23 mouse cellular contexts compared by ENCODE assay signal in genomic region chr7:122414146-122414545, GRCm38 (mm10).
A peak's percentile ranks its signal among the peaks of the same experiment; 100 is the strongest.
DNase-seq lines count a peak whose midpoint lies in the region; ATAC-seq and TF ChIP-seq lines count a peak whose summit lies in the region.
"Had no signal": no experiment of that assay in that cellular context is flagged by ENCODE, and none has a peak within 500 bp of the region (broad histone marks: within the 10 kb centered on the region; RNA-seq: fewer than 3 reads in every experiment).

No protein-coding gene starts in this region.

- no peak for ATAC-seq in stomach, postnatal 0 days (ENCODE audit: low FRiP score, low TSS enrichment)
- ATAC-seq in liver, embryonic 11.5 days (replicated peaks; ENCODE audit: low FRiP score), result no peak
- ATAC-seq: midbrain, embryonic 13.5 days had no signal

- DNase-seq in CD4-positive helper T cell, adult 2 months (ENCODE audit: low read depth, low spot score), result peak; percentile 69
- DNase-seq in CD8-positive naive resting alpha-beta T cell, adult 2 months (ENCODE audit: low read depth in 2 of 2, low spot score in 2 of 2), result peak; percentile 32 to 50
- DNase-seq in induced T-regulatory cell, adult 2 months (ENCODE audit: low read depth), result peak; percentile 75
- peak; percentile 61 for DNase-seq in thymus, adult 2 months
- no peak for DNase-seq in lung, postnatal 25 days (ENCODE audit: low spot score)
- DNase-seq in stomach, postnatal 0 days (ENCODE audit: low spot score), result no peak
- no peak for DNase-seq in liver, embryonic 11.5 days (ENCODE audit: low spot score)
- DNase-seq in urinary bladder, postnatal 10 days (ENCODE audit: low spot score), result no peak
- DNase-seq: adrenal gland, postnatal 25 days; cerebellum, adult 8-10 months; embryo, embryonic 11 days; gastrocnemius, postnatal 25 days; kidney, adult 2 months; kidney, postnatal 25 days; liver; lung, adult 18-20 months; lung, postnatal 36 days; right cerebral cortex, postnatal 14 days had no signal

- peak overlapping the region; percentile 71 for H3K27ac ChIP-seq in thymus, adult 2 months (ENCODE audit: control insufficient read depth, insufficient read depth, low read length)
- no peak overlapping the region for H3K27ac ChIP-seq in stomach, postnatal 0 days (replicated peaks)
- H3K27ac ChIP-seq in liver, embryonic 11.5 days (ENCODE audit: low read depth, low read length), result no peak overlapping the region
- H3K27ac ChIP-seq: embryonic facial prominence, embryonic 15.5 days; forebrain, embryonic 12.5 days; hindbrain, embryonic 15.5 days; midbrain, embryonic 13.5 days had no signal

- H3K4me2 ChIP-seq in stomach, postnatal 0 days (replicated peaks; ENCODE audit: low read depth), result no peak overlapping the region
- H3K4me2 ChIP-seq in liver, embryonic 11.5 days, result no peak overlapping the region
- H3K4me2 ChIP-seq: embryonic facial prominence, embryonic 15.5 days; forebrain, embryonic 12.5 days; heart, embryonic 11.5 days; hindbrain, embryonic 15.5 days; midbrain, embryonic 13.5 days had no signal

- TF ChIP-seq CTCF in thymus, adult 2 months (IDR thresholded peaks at IDR 0.05; ENCODE audit: borderline replicate concordance, control insufficient read depth, extremely low read depth, insufficient read depth, low read length, poor library complexity), result no peak
- no peak for TF ChIP-seq CTCF in stomach, postnatal 0 days (IDR thresholded peaks at IDR 0.05; ENCODE audit: low read depth)

- H3K9ac ChIP-seq in stomach, postnatal 0 days (ENCODE audit: low read length), result no peak overlapping the region
- no peak overlapping the region for H3K9ac ChIP-seq in liver, embryonic 11.5 days (ENCODE audit: low read depth, low read length)
- H3K9ac ChIP-seq: embryonic facial prominence, embryonic 15.5 days; forebrain, embryonic 12.5 days; hindbrain, embryonic 15.5 days; midbrain, embryonic 13.5 days had no signal

- TF ChIP-seq EP300 in stomach, postnatal 0 days (optimal IDR thresholded peaks at IDR 0.05), result no peak

- no peak overlapping the region for H3K4me3 ChIP-seq in thymus, adult 2 months (ENCODE audit: control insufficient read depth, insufficient read depth, low read length)
- H3K4me3 ChIP-seq in stomach, postnatal 0 days (ENCODE audit: low read depth, low read length), result no peak overlapping the region
- H3K4me3 ChIP-seq in liver, embryonic 11.5 days (ENCODE audit: low read depth, low read length), result no peak overlapping the region
- H3K4me3 ChIP-seq: embryonic facial prominence, embryonic 15.5 days; forebrain, embryonic 12.5 days; hindbrain, embryonic 15.5 days; midbrain, embryonic 13.5 days had no signal

- no peaks in the 10 kb centered on the region for H3K27me3 ChIP-seq in thymus, adult 2 months (ENCODE audit: control insufficient read depth, insufficient read depth, low read length)
- no peaks in the 10 kb centered on the region for H3K27me3 ChIP-seq in stomach, postnatal 0 days (ENCODE audit: control insufficient read depth, insufficient read depth, low read length)
- H3K27me3 ChIP-seq in liver, embryonic 11.5 days (replicated peaks; ENCODE audit: control insufficient read depth, insufficient read depth, low read length), result no peaks in the 10 kb centered on the region
- H3K27me3 ChIP-seq: embryonic facial prominence, embryonic 15.5 days; forebrain, embryonic 12.5 days; hindbrain, embryonic 15.5 days; midbrain, embryonic 13.5 days had no signal

- WGBS in thymus, adult 2 months, result 12% methylated on average over 10 of the region's 10 CpGs
- WGBS in stomach, postnatal 0 days, result 84% methylated on average over 10 of the region's 10 CpGs
- 83% methylated on average over 10 of the region's 10 CpGs for WGBS in liver, embryonic 11.5 days

- H3K9me3 ChIP-seq in stomach, postnatal 0 days (ENCODE audit: control insufficient read depth, low read length), result no peaks in the 10 kb centered on the region
- no peaks in the 10 kb centered on the region for H3K9me3 ChIP-seq in liver, embryonic 11.5 days (ENCODE audit: control insufficient read depth, low read length)
- H3K9me3 ChIP-seq: embryonic facial prominence, embryonic 15.5 days; forebrain, embryonic 12.5 days; hindbrain, embryonic 15.5 days; midbrain, embryonic 13.5 days had no signal

- H3K4me1 ChIP-seq in thymus, adult 2 months (replicated peaks; ENCODE audit: control insufficient read depth, insufficient read depth, low read length), result peaks cover 35% of the 10 kb centered on the region
- H3K4me1 ChIP-seq in stomach, postnatal 0 days (replicated peaks; ENCODE audit: control insufficient read depth, insufficient read depth), result no peaks in the 10 kb centered on the region
- no peaks in the 10 kb centered on the region for H3K4me1 ChIP-seq in liver, embryonic 11.5 days (replicated peaks; ENCODE audit: control insufficient read depth, insufficient read depth, low read length)
- H3K4me1 ChIP-seq: embryonic facial prominence, embryonic 15.5 days; forebrain, embryonic 12.5 days had no signal

- no peaks in the 10 kb centered on the region for H3K36me3 ChIP-seq in thymus, adult 2 months (ENCODE audit: control insufficient read depth, insufficient read depth, low read length)
- no peaks in the 10 kb centered on the region for H3K36me3 ChIP-seq in stomach, postnatal 0 days (ENCODE audit: control insufficient read depth, insufficient read depth, low read length)
- no peaks in the 10 kb centered on the region for H3K36me3 ChIP-seq in liver, embryonic 11.5 days (ENCODE audit: control insufficient read depth, insufficient read depth, low read length)
- H3K36me3 ChIP-seq: embryonic facial prominence, embryonic 15.5 days; forebrain, embryonic 12.5 days; hindbrain, embryonic 15.5 days; midbrain, embryonic 13.5 days had no signal

- TF ChIP-seq POLR2A in thymus, adult 2 months (IDR thresholded peaks at IDR 0.05; ENCODE audit: control insufficient read depth, extremely low read depth, insufficient read depth, low read length, poor library complexity), result no peak

Comparison
In these comparisons a context has a peak if more than half of its experiments do, and no peak if none do; other contexts are left out.
1. DNase-seq: peak in CD4-positive helper T cell, adult 2 months (single experiment), CD8-positive naive resting alpha-beta T cell, adult 2 months (2 of 2), induced T-regulatory cell, adult 2 months (single experiment) and thymus, adult 2 months (single experiment); none in lung, postnatal 25 days (single experiment), stomach, postnatal 0 days (single experiment), liver, embryonic 11.5 days (single experiment) and urinary bladder, postnatal 10 days (single experiment).